Mouse (Mus musculus) brain, embryonic 14.5 days (tissue): ENCODE results near the gene Slc2a1.

Experiments
- CTCF ChIP-seq: fragments of 200-500 bp; IDR thresholded peaks from 2 replicates; pipeline ENCODE4 v1.5.1; 2012; ENCODE audit warnings: inconsistent platforms, mild to moderate bottlenecking, moderate library complexity, borderline replicate concordance; ENCODE audit not compliant: insufficient read depth, insufficient read length; ENCODE audit errors: extremely low read depth
- POLR2A ChIP-seq: fragments of 200-500 bp; IDR thresholded peaks from 2 replicates; pipeline ENCODE4 v1.6.1; 2012; ENCODE audit warnings: mild to moderate bottlenecking, inconsistent platforms, borderline replicate concordance; ENCODE audit not compliant: poor library complexity, insufficient read depth, insufficient read length, severe bottlenecking; ENCODE audit errors: extremely low read depth

DNA sequence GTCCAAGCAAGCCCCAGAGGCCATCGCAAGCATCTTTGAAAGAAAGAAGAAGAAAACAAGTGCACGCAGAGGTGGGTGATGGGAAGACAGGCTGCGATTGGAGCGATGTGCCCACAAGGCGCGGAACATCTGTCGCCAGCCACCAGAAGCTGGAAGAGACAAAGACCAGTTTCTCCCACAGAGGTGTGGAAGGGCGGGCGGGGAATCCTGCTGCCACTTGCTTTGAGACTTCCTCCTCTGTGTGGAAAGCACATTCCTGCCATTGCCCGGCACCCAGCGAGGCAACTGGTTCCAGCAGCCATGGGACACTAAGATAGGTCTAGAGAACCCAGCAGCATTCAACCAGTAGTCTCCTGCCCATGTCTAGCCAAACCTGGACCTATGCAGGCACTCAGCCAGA is 32.2 kb upstream of the Slc2a1 start:
- no peak for TF ChIP-seq CTCF
- TF ChIP-seq POLR2A = no peak
